Mouse (Mus musculus) left cerebral cortex, postnatal 36 days (tissue): ENCODE data around the gene Tekt3. TPM values are rescaled to one million over a fixed set of nuclear protein-coding genes. Genes with fewer than 3 reads are reported as not detected.

ENCODE experiments used
- DNase-seq, 2 experiments: peaks; one replicate each; pipeline ENCODE4 v3.0.0; 2021 to 2022; ENCODE audit warnings: low spot score in 2 of 2, mixed read lengths in 1 of 2
- intact Hi-C: fragments of 180-260 bp; cut with DNase I; formaldehyde crosslinking; loops from one replicate; pipeline ENCODE4 v1.15.1; 2025
- total RNA-seq, 2 experiments: library from RNA; stranded (reverse); gene quantifications; 2 replicates each; pipeline ENCODE4 v1.2.3; 2021

The Tekt3 gene
- total RNA-seq, 2 experiments from 2014 or later = not detected

GRCm38 (mm10) chr11:63136836-63137416, 75.5 kb downstream of the Tekt3 start:
- no peak for DNase-seq
- intact Hi-C loops = no loop called here

- intact Hi-C loops = no loop called here
- DNase-seq = no peak
Observed at GRCm38 (mm10) chr11:63138739-63139138, 77.3 kb downstream of the Tekt3 start.

GRCm38 (mm10) chr11:63142311-63142710, 80.9 kb downstream of the Tekt3 start:
- no peak for DNase-seq
- intact Hi-C loops = no loop called here

GRCm38 (mm10) chr11:63142816-63143215, 81.4 kb downstream of the Tekt3 start:
- intact Hi-C loops = no loop called here

GRCm38 (mm10) chr11:63143486-63143885, 82.0 kb downstream of the Tekt3 start:
- no peak for DNase-seq
- intact Hi-C loops = no loop called here

More at GRCm38 (mm10) chr11:63142816-63143215, 81.4 kb downstream of the Tekt3 start:
- no peak for DNase-seq

Other genes with a start within 250 kb of the Tekt3 start
- gene Trim16, start 241.4 kb upstream of the Tekt3 start, total RNA-seq = 1 to 10 TPM; 2.3 to 2.4 TPM
- under 1 TPM; 0.39 to 0.74 TPM for gene Fbxw10, start 214.6 kb upstream of the Tekt3 start, total RNA-seq
- gene Tvp23b, start 182.2 kb upstream of the Tekt3 start, total RNA-seq = 10 to 100 TPM; 29.4 to 29.6 TPM
- not detected for gene Cdrt4, start 110.5 kb upstream of the Tekt3 start, total RNA-seq
- 10 to 100 TPM; 22.4 to 28.4 TPM for gene Pmp22, start 67.3 kb downstream of the Tekt3 start, total RNA-seq